Mouse (Mus musculus): ENCODE measurements at regions not wholly inside any gene's neighbourhood (a gene's known extent, or its start where the extent isn't known, plus 50 kb on each side); places are given as distances from the start of the nearest gene placed in this dataset.

DNA sequence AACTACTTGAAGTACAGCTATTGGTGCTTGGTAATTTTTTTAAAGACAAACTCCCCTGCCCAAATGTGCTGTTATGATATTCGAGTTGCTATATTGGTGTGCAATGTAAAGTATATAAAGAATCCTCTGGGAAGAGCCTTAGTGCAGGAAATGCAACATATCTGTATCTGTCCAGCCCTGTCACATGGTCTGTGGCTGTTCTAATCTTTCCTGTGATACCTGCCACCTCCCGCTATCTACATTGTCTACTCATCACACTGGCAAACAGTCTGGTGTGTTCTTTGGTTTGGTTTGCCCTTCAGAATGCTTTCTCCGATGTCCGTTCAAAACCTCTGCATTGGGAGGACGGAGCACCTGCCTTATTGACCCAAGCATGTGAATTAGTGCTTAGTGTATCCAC, 262.6 kb upstream of the Atp2b1 start:
- no peaks in the 10 kb centered on the region for H3K9me3 ChIP-seq (replicated peaks)
- no peak for DNase-seq (ENCODE audit: low spot score)
- no peak for TF ChIP-seq POLR2AphosphoS5 (IDR thresholded peaks at IDR 0.05; ENCODE audit: insufficient replicate concordance, low read depth, low read length)
- no peak for TF ChIP-seq GATA1 (IDR thresholded peaks at IDR 0.05; ENCODE audit: borderline replicate concordance, low read length)
- TF ChIP-seq CTCF (IDR thresholded peaks at IDR 0.05; ENCODE audit: low read depth, low read length): no peak
- no peak for TF ChIP-seq GATA2 (IDR thresholded peaks at IDR 0.05; ENCODE audit: borderline replicate concordance, low read depth, low read length)
- no peak for TF ChIP-seq TAL1 (conservative IDR thresholded peaks at IDR 0.05; ENCODE audit: low read depth, low read length)
- H3K27me3 ChIP-seq (ENCODE audit: insufficient read depth, low read length): no peaks in the 10 kb centered on the region
- H3K4me1 ChIP-seq (ENCODE audit: insufficient read depth, low read depth, low read length): peaks cover 10% of the 10 kb centered on the region
- H3K36me3 ChIP-seq (replicated peaks): no peaks in the 10 kb centered on the region
- ATAC-seq (ENCODE audit: extremely low read depth, insufficient number of reproducible peaks, low FRiP score, poor library complexity, severe bottlenecking): peak; percentile 80
- no peak overlapping the region for H3K4me3 ChIP-seq (ENCODE audit: low read depth, low read length)

DNA sequence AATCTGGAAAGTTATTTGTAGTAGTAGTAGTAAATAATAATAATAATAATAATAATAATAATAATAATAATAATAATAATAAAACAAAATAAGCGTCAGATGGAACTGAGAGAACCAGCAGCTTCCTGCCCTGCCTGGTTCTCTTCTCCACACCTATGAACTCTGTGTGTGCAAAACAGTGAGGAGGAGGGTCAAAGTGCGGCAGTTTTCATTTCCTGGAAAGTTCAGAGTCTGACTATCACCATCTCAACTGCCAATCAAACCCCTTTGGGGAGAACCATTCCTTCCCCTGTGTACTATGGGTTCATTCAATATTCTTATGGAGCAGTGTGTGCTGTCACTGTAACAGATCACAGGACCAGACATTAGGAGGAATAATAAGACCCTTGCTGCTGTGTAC, 262.1 kb upstream of the Atp2b1 start:
- ATAC-seq (ENCODE audit: extremely low read depth, insufficient number of reproducible peaks, low FRiP score, poor library complexity, severe bottlenecking): no peak
- Histone ChIP-seq H3K9me3 (replicated peaks) (no peaks in the 10 kb centered on the region), H3K27me3 (ENCODE audit: insufficient read depth, low read length) (no peaks in the 10 kb centered on the region), H3K36me3 (replicated peaks) (no peaks in the 10 kb centered on the region), H3K4me3 (ENCODE audit: low read depth, low read length) (no peak overlapping the region), H3K4me1 (ENCODE audit: insufficient read depth, low read depth, low read length) (peaks cover 10% of the 10 kb centered on the region)
- no peak for DNase-seq (ENCODE audit: low spot score)
- TF ChIP-seq GATA2 (IDR thresholded peaks at IDR 0.05; ENCODE audit: borderline replicate concordance, low read depth, low read length) (no peak), GATA1 (IDR thresholded peaks at IDR 0.05; ENCODE audit: borderline replicate concordance, low read length) (no peak), POLR2AphosphoS5 (IDR thresholded peaks at IDR 0.05; ENCODE audit: insufficient replicate concordance, low read depth, low read length) (no peak), TAL1 (conservative IDR thresholded peaks at IDR 0.05; ENCODE audit: low read depth, low read length) (no peak), CTCF (IDR thresholded peaks at IDR 0.05; ENCODE audit: low read depth, low read length) (no peak)

DNA sequence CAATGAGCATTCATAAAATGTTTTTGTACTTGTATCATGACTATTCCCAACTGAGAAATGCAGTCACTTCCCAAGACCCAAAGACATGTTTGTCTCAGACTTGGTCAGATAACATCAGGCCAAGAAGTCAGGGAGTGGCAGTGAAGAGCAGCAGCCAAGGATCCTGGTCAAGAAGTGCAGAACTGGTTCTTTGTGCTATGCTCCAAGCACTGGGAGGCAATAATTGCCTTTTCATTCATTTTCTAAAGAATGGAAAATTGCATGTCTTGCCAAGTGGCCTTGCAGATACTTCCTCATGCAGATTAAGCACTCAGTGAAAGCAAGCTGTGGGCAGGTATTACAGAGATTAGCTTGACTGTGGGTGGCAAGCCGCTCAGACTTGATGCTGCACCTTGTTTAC, 253.5 kb upstream of the Atp2b1 start:
- no peak for TF ChIP-seq GATA2 (IDR thresholded peaks at IDR 0.05; ENCODE audit: borderline replicate concordance, low read depth, low read length)
- no peak for TF ChIP-seq GATA1 (IDR thresholded peaks at IDR 0.05; ENCODE audit: borderline replicate concordance, low read length)
- no peak for TF ChIP-seq TAL1 (conservative IDR thresholded peaks at IDR 0.05; ENCODE audit: low read depth, low read length)
- TF ChIP-seq CTCF (IDR thresholded peaks at IDR 0.05; ENCODE audit: low read depth, low read length): no peak
- no peak for TF ChIP-seq POLR2AphosphoS5 (IDR thresholded peaks at IDR 0.05; ENCODE audit: insufficient replicate concordance, low read depth, low read length)
- Histone ChIP-seq H3K4me1 (ENCODE audit: insufficient read depth, low read depth, low read length) (no peaks in the 10 kb centered on the region), H3K9me3 (replicated peaks) (no peaks in the 10 kb centered on the region), H3K4me3 (ENCODE audit: low read depth, low read length) (no peak overlapping the region), H3K36me3 (replicated peaks) (no peaks in the 10 kb centered on the region), H3K27me3 (ENCODE audit: insufficient read depth, low read length) (peaks cover 5% of the 10 kb centered on the region; the same call in 1 of the 2 replicates)
- ATAC-seq (ENCODE audit: extremely low read depth, insufficient number of reproducible peaks, low FRiP score, poor library complexity, severe bottlenecking) (no peak), DNase-seq (ENCODE audit: low spot score) (no peak)

DNA sequence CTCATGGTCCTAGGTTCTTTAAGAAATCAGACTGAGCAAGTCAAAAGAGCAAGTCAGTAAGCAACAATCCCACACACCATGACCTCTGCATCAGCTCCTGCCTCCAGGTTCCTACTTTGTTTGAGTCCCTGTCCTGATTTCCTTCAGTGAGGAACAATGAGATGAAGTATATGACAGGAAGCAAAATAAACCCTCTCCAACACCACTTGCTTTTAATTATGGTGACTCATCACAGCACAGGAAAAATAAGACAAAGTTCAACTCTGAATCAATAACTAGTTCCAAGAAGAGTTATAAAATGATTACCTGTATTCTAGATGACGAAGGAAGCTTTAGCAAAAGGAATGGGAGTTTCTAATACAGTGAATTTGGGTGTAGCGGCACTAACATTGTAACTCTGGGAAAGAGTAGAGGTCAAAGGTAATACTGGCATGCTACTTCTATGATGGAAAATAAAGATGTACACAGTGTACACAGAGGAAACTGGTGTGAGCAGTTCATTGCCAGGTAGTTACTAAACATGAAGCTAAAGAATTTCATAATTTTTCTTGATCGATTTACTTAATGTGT, 248.2 kb upstream of the Atp2b1 start:
- H3K4me3 ChIP-seq (ENCODE audit: low read depth, low read length): no peak overlapping the region
- H3K27me3 ChIP-seq (ENCODE audit: insufficient read depth, low read length): peaks cover 2% of the 10 kb centered on the region; the same call in 1 of the 2 replicates
- ATAC-seq (ENCODE audit: extremely low read depth, insufficient number of reproducible peaks, low FRiP score, poor library complexity, severe bottlenecking): no peak
- no peaks in the 10 kb centered on the region for H3K36me3 ChIP-seq (replicated peaks)
- DNase-seq (ENCODE audit: low spot score): no peak
- H3K9me3 ChIP-seq (replicated peaks): no peaks in the 10 kb centered on the region
- no peaks in the 10 kb centered on the region for H3K4me1 ChIP-seq (ENCODE audit: insufficient read depth, low read depth, low read length)
- TF ChIP-seq GATA2 (IDR thresholded peaks at IDR 0.05; ENCODE audit: borderline replicate concordance, low read depth, low read length): no peak
- TF ChIP-seq CTCF (IDR thresholded peaks at IDR 0.05; ENCODE audit: low read depth, low read length): no peak
- TF ChIP-seq TAL1 (conservative IDR thresholded peaks at IDR 0.05; ENCODE audit: low read depth, low read length): no peak
- TF ChIP-seq GATA1 (IDR thresholded peaks at IDR 0.05; ENCODE audit: borderline replicate concordance, low read length): no peak
- TF ChIP-seq POLR2AphosphoS5 (IDR thresholded peaks at IDR 0.05; ENCODE audit: insufficient replicate concordance, low read depth, low read length): no peak

GRCm38 (mm10) chr10:98667728-98668127, 246.5 kb upstream of the Atp2b1 start:
- Histone ChIP-seq H3K4me1 (ENCODE audit: insufficient read depth, low read depth, low read length) (no peaks in the 10 kb centered on the region), H3K27me3 (ENCODE audit: insufficient read depth, low read length) (no peaks in the 10 kb centered on the region; the same call in 1 of the 2 replicates), H3K9me3 (replicated peaks) (no peaks in the 10 kb centered on the region), H3K4me3 (ENCODE audit: low read depth, low read length) (no peak overlapping the region), H3K36me3 (replicated peaks) (no peaks in the 10 kb centered on the region)
- TF ChIP-seq CTCF (IDR thresholded peaks at IDR 0.05; ENCODE audit: low read depth, low read length): no peak
- TF ChIP-seq TAL1 (conservative IDR thresholded peaks at IDR 0.05; ENCODE audit: low read depth, low read length): no peak
- TF ChIP-seq GATA2 (IDR thresholded peaks at IDR 0.05; ENCODE audit: borderline replicate concordance, low read depth, low read length): no peak
- TF ChIP-seq POLR2AphosphoS5 (IDR thresholded peaks at IDR 0.05; ENCODE audit: insufficient replicate concordance, low read depth, low read length): no peak
- no peak for TF ChIP-seq GATA1 (IDR thresholded peaks at IDR 0.05; ENCODE audit: borderline replicate concordance, low read length)
- no peak for ATAC-seq (ENCODE audit: extremely low read depth, insufficient number of reproducible peaks, low FRiP score, poor library complexity, severe bottlenecking)
- no peak for DNase-seq (ENCODE audit: low spot score)

GRCm38 (mm10) chr10:98674131-98674530, 240.1 kb upstream of the Atp2b1 start:
- no peak for DNase-seq (ENCODE audit: low spot score)
- TF ChIP-seq CTCF (IDR thresholded peaks at IDR 0.05; ENCODE audit: low read depth, low read length) (no peak), GATA2 (IDR thresholded peaks at IDR 0.05; ENCODE audit: borderline replicate concordance, low read depth, low read length) (no peak), TAL1 (conservative IDR thresholded peaks at IDR 0.05; ENCODE audit: low read depth, low read length) (no peak), GATA1 (IDR thresholded peaks at IDR 0.05; ENCODE audit: borderline replicate concordance, low read length) (no peak), POLR2AphosphoS5 (IDR thresholded peaks at IDR 0.05; ENCODE audit: insufficient replicate concordance, low read depth, low read length) (no peak)
- no peaks in the 10 kb centered on the region for H3K36me3 ChIP-seq (replicated peaks)
- no peak for ATAC-seq (ENCODE audit: extremely low read depth, insufficient number of reproducible peaks, low FRiP score, poor library complexity, severe bottlenecking)
- no peak overlapping the region for H3K4me3 ChIP-seq (ENCODE audit: low read depth, low read length)
- no peaks in the 10 kb centered on the region for H3K9me3 ChIP-seq (replicated peaks)
- H3K27me3 ChIP-seq (ENCODE audit: insufficient read depth, low read length): no peaks in the 10 kb centered on the region; the same call in 1 of the 2 replicates
- no peaks in the 10 kb centered on the region for H3K4me1 ChIP-seq (ENCODE audit: insufficient read depth, low read depth, low read length)
